14 mouse cellular contexts compared by ENCODE assay signal in the genomic region with DNA sequence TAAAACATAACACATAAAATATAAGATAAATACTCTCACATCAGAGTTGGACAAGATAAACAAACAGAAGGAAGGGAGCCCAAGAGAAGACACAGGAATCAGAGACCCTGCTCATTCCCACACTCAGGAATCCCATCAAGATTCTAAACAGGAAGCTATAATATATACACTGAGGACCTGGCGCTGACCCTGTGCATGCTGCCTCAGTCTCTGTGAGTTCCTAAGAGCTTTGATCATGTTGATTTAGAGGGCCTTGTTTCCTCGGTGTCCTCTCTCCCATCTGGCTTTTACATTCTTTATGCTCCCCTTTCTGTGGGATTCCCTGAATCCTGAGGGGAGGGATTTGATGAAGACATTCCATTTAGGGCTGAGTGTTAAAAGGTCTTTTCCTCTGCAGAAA. TPM values are rescaled to one million over a fixed set of nuclear protein-coding genes. Genes with fewer than 3 reads are reported as not detected.
DNase-seq lines count a peak whose midpoint lies in the region; ATAC-seq lines count a peak whose summit lies in the region.
"Had no signal": no experiment of that assay in that cellular context is flagged by ENCODE, and none has a peak within 500 bp of the region (broad histone marks: within the 10 kb centered on the region; RNA-seq: fewer than 3 reads in every experiment).

No protein-coding gene starts in this region.

- no peak for ATAC-seq in heart, embryonic 16.5 days (replicated peaks; ENCODE audit: extremely low read depth, insufficient read depth, low FRiP score)
- ATAC-seq in neural tube, embryonic 15.5 days (ENCODE audit: low FRiP score): no peak
- ATAC-seq: inflammation-experienced regulatory T-cells, adult 6 months had no signal

- no peak for DNase-seq in heart, adult 9 months (ENCODE audit: low spot score in 2 of 2)
- DNase-seq in neural tube, embryonic 10.5 days (ENCODE audit: extremely low spot score, low spot score): peak; percentile 17
- DNase-seq in lung, postnatal 14 days: peak; percentile 17
- DNase-seq in right cerebral cortex, postnatal 10 days (ENCODE audit: low spot score in 2 of 2): no peak
- no peak for DNase-seq in frontal cortex, postnatal 25 days (ENCODE audit: low spot score in 2 of 2)
- DNase-seq in right cerebral cortex, postnatal 4 days: no peak
- DNase-seq: cerebellum, postnatal 14 days; heart, adult 2 months; layer of hippocampus, adult 9-11 months; left cerebral cortex, postnatal 4 days had no signal

- H3K9ac ChIP-seq in heart, embryonic 16.5 days (ENCODE audit: low read length): no peak overlapping the region
- no peak overlapping the region for H3K9ac ChIP-seq in neural tube, embryonic 15.5 days (replicated peaks)

- H3K4me1 ChIP-seq in heart, embryonic 16.5 days (ENCODE audit: control insufficient read depth, insufficient read depth, low read length): peaks cover 13% of the 10 kb centered on the region
- H3K4me1 ChIP-seq in neural tube, embryonic 15.5 days: no peaks in the 10 kb centered on the region; the same call in 1 of the 2 replicates

- H3K27ac ChIP-seq in heart, embryonic 16.5 days (ENCODE audit: low read length): peak overlapping the region; percentile 31; the same call in 1 of the 2 replicates
- H3K27ac ChIP-seq in neural tube, embryonic 15.5 days (replicated peaks): no peak overlapping the region
- H3K27ac ChIP-seq: heart, adult 2 months; macrophage had no signal

- WGBS in heart, embryonic 16.5 days: 45% methylated on average over 2 of the region's 2 CpGs
- 43% methylated on average over 2 of the region's 2 CpGs for WGBS in neural tube, embryonic 15.5 days

- no peak overlapping the region for H3K4me2 ChIP-seq in heart, embryonic 16.5 days (ENCODE audit: low read depth, low read length)
- H3K4me2 ChIP-seq in neural tube, embryonic 15.5 days: no peak overlapping the region

- no peaks in the 10 kb centered on the region for H3K27me3 ChIP-seq in heart, embryonic 16.5 days (ENCODE audit: control insufficient read depth, insufficient read depth, low read length)
- 0 out of 2 replicates have a peak, but pooled peaks cover 2% of the 10 kb centered on the region for H3K27me3 ChIP-seq in neural tube, embryonic 15.5 days (replicated peaks)

- H3K9me3 ChIP-seq in heart, embryonic 16.5 days (replicated peaks; ENCODE audit: control insufficient read depth, low read length): no peaks in the 10 kb centered on the region
- no peaks in the 10 kb centered on the region for H3K9me3 ChIP-seq in neural tube, embryonic 15.5 days (replicated peaks)

- no peaks in the 10 kb centered on the region for H3K36me3 ChIP-seq in heart, embryonic 16.5 days (ENCODE audit: control insufficient read depth, insufficient read depth)
- no peaks in the 10 kb centered on the region for H3K36me3 ChIP-seq in neural tube, embryonic 15.5 days

- H3K4me3 ChIP-seq in heart, embryonic 16.5 days (ENCODE audit: low read length): no peak overlapping the region
- no peak overlapping the region for H3K4me3 ChIP-seq in neural tube, embryonic 15.5 days (replicated peaks)
- H3K4me3 ChIP-seq: heart, adult 2 months had no signal

RNA-seq across cellular contexts. Expression of gene Atp7a, which starts 18.4 kb away (rescaled TPM):
- polyA plus RNA-seq in heart, embryonic 16.5 days (2015; fragmentation: Nextera tagmentation; extraction: Ambion mirVana): 10.3 and 12.1 TPM in 2 replicates
- 9.5 and 11.8 TPM in 2 replicates for polyA plus RNA-seq in neural tube, embryonic 15.5 days (2015; fragmentation: Nextera tagmentation; extraction: Ambion mirVana)

RNA-seq across cellular contexts. Expression of gene Cox7b, which starts 30.0 kb away (rescaled TPM):
- 884 and 895 TPM in 2 replicates for polyA plus RNA-seq in heart, embryonic 16.5 days (2015; fragmentation: Nextera tagmentation; extraction: Ambion mirVana)
- polyA plus RNA-seq in neural tube, embryonic 15.5 days (2015; fragmentation: Nextera tagmentation; extraction: Ambion mirVana): 449 and 530 TPM in 2 replicates

RNA-seq across cellular contexts. Expression of gene Magt1, which starts 33.7 kb away (rescaled TPM):
- polyA plus RNA-seq in heart, embryonic 16.5 days (2015; fragmentation: Nextera tagmentation; extraction: Ambion mirVana): 43.5 and 46.5 TPM in 2 replicates
- polyA plus RNA-seq in neural tube, embryonic 15.5 days (2015; fragmentation: Nextera tagmentation; extraction: Ambion mirVana): 20.0 and 28.4 TPM in 2 replicates

Comparison
In these comparisons a context has a peak if more than half of its experiments do, and no peak if none do; other contexts are left out.
1. DNase-seq: peak in neural tube, embryonic 10.5 days (single experiment) and lung, postnatal 14 days (single experiment); none in heart, adult 9 months (0 of 2), right cerebral cortex, postnatal 10 days (0 of 2), frontal cortex, postnatal 25 days (0 of 2) and right cerebral cortex, postnatal 4 days (single experiment).